Mouse (Mus musculus): Measurements from ENCODE around the gene Serinc3. TPM values are rescaled to one million over a fixed set of nuclear protein-coding genes. Genes with fewer than 3 reads are reported as not detected.
A peak's percentile ranks its signal among the peaks of the same experiment; 100 is the strongest.

The Serinc3 gene
- total and polyA plus RNA-seq, 3 experiments: 345 to 611 (median 467) TPM

- H3K27me3 ChIP-seq (replicated peaks): no peaks in the 10 kb centered on the region
- peak overlapping the region; percentile 97 for H3K4me2 ChIP-seq (ENCODE audit: insufficient read depth, low read depth, poor library complexity, severe bottlenecking)
- H3K27ac ChIP-seq (ENCODE audit: insufficient read depth, low read depth): peak overlapping the region; percentile 86
- peak; percentile 83 for DNase-seq (ENCODE audit: extremely low read depth)
- H3K4me1 ChIP-seq (ENCODE audit: control insufficient read depth in 1 of 2, insufficient read depth in 2 of 2): peaks cover 21 to 49% of the 10 kb centered on the region in 2 experiments
- peak overlapping the region; percentile 84 for H3K9ac ChIP-seq (ENCODE audit: insufficient read depth, low read depth)
- peaks cover 4% of the 10 kb centered on the region for H3K9me3 ChIP-seq (replicated peaks; ENCODE audit: low read length)
- peak overlapping the region; percentile 86 to 94 (median 88) for H3K4me3 ChIP-seq (replicated peaks in 1 of 3; ENCODE audit: low read depth in 2 of 3, low read length in 2 of 3, poor library complexity in 1 of 3)
- in situ Hi-C loops (cut with MboI; ENCODE audit: low pct_ligation_motif_present, low pct_unique_long_range_greater_than_20kb, low sequenced_read_pairs): no loop called here
- peaks cover 5 to 25% of the 10 kb centered on the region in 2 experiments for H3K36me3 ChIP-seq (replicated peaks in 1 of 2; ENCODE audit: control insufficient read depth in 1 of 2, insufficient read depth in 1 of 2, low read length in 1 of 2)
- dilution Hi-C loops (cut with MboI; ENCODE audit: extremely low pct_ligation_motif_present, extremely low pct_unique_long_range_greater_than_20kb, low sequenced_read_pairs): no loop called here
- peaks cover 59% of the 10 kb centered on the region for H3K79me2 ChIP-seq (replicated peaks; ENCODE audit: control insufficient read depth, extremely low read depth, insufficient read depth, poor library complexity, severe bottlenecking)
- 0 out of 2 replicates have a peak, but pooled peaks have one; percentile 67 for TF ChIP-seq TBP (conservative IDR thresholded peaks at IDR 0.05; ENCODE audit: low read depth, low read length)
- no peak for TF ChIP-seq IRF4 (IDR thresholded peaks at IDR 0.05; ENCODE audit: low read depth, low read length)
- TF ChIP-seq TCF12 (IDR thresholded peaks at IDR 0.05; ENCODE audit: low read depth, low read length): no peak
- no peak for TF ChIP-seq GABPA (IDR thresholded peaks at IDR 0.05; ENCODE audit: insufficient replicate concordance, low read depth, low read length)
- no peak for TF ChIP-seq UBTF (IDR thresholded peaks at IDR 0.05; ENCODE audit: low read depth, low read length)
- peak; percentile 61 for TF ChIP-seq POLR2A (IDR thresholded peaks at IDR 0.05; ENCODE audit: low read depth, low read length)
- no peak for TF ChIP-seq CHD2 (IDR thresholded peaks at IDR 0.05; ENCODE audit: low read length)
- 0 out of 2 replicates have a peak, but pooled peaks have one; percentile 11 for TF ChIP-seq NELFE (IDR thresholded peaks at IDR 0.05; ENCODE audit: low read depth, low read length)
- no peak for TF ChIP-seq KAT2A (IDR thresholded peaks at IDR 0.05; ENCODE audit: insufficient replicate concordance, low read length)
- no peak for TF ChIP-seq E2F4 (IDR thresholded peaks at IDR 0.05; ENCODE audit: insufficient replicate concordance, low read depth, low read length)
- no peak for TF ChIP-seq USF1 (IDR thresholded peaks at IDR 0.05; ENCODE audit: low read depth, low read length)
- TF ChIP-seq NRF1 (IDR thresholded peaks at IDR 0.05; ENCODE audit: low read depth, low read length): peak; percentile 91
- no peak for TF ChIP-seq MEF2A (IDR thresholded peaks at IDR 0.05; ENCODE audit: borderline replicate concordance, low read depth, low read length)
Measured at GRCm38 (mm10) chr2:163659431-163659830, 14.5 kb upstream of the Serinc3 start.

DNA sequence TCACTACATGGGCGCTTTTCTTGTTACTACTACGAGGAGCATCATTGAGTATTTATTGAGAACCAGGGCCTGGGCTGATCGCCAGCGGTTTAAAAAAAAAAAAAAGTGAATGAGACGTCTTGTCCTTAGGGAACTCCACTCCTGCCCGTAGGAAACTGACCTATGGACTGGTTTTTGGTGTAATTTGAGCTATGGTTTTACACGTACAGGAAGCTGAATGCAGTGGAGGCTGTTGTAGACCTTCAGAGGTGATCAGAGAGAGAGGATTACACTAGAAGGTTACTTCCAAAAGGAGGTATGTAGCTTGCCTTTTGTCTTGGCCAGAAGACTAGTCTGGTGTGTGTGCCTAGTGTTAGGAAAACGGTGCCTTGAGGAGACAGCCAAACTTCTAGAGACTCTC is 14.0 kb upstream of the Serinc3 start:
- peak overlapping the region; percentile 84 for H3K9ac ChIP-seq (ENCODE audit: insufficient read depth, low read depth)
- no peak for DNase-seq (ENCODE audit: extremely low read depth)
- peaks cover 16 to 44% of the 10 kb centered on the region in 2 experiments for H3K4me1 ChIP-seq (ENCODE audit: control insufficient read depth in 1 of 2, insufficient read depth in 2 of 2)
- H3K27me3 ChIP-seq (replicated peaks): no peaks in the 10 kb centered on the region
- peak overlapping the region; percentile 86 for H3K27ac ChIP-seq (ENCODE audit: insufficient read depth, low read depth)
- peak overlapping the region; percentile 86 to 94 (median 88) for H3K4me3 ChIP-seq (replicated peaks in 1 of 3; ENCODE audit: low read depth in 2 of 3, low read length in 2 of 3, poor library complexity in 1 of 3)
- dilution Hi-C loops (cut with MboI; ENCODE audit: extremely low pct_ligation_motif_present, extremely low pct_unique_long_range_greater_than_20kb, low sequenced_read_pairs): no loop called here
- in situ Hi-C loops (cut with MboI; ENCODE audit: low pct_ligation_motif_present, low pct_unique_long_range_greater_than_20kb, low sequenced_read_pairs): no loop called here
- TF ChIP-seq NRF1 (IDR thresholded peaks at IDR 0.05; ENCODE audit: low read depth, low read length): no peak
- peak; percentile 89 for TF ChIP-seq ZNF384 (IDR thresholded peaks at IDR 0.05; ENCODE audit: low read depth, low read length)
- TF ChIP-seq ETS1 (conservative IDR thresholded peaks at IDR 0.05; ENCODE audit: low read depth, low read length): no peak
- 0 out of 2 replicates have a peak, but pooled peaks have one; percentile 1 for TF ChIP-seq NELFE (IDR thresholded peaks at IDR 0.05; ENCODE audit: low read depth, low read length)
- TF ChIP-seq ZMIZ1 (IDR thresholded peaks at IDR 0.05; ENCODE audit: low read depth, low read length): peak; percentile 35; the same call in 1 of the 2 replicates
- peak overlapping the region; percentile 97 for H3K4me2 ChIP-seq (ENCODE audit: insufficient read depth, low read depth, poor library complexity, severe bottlenecking)
- peaks cover 54% of the 10 kb centered on the region for H3K79me2 ChIP-seq (replicated peaks; ENCODE audit: control insufficient read depth, extremely low read depth, insufficient read depth, poor library complexity, severe bottlenecking)
- peaks cover 4% of the 10 kb centered on the region for H3K9me3 ChIP-seq (replicated peaks; ENCODE audit: low read length)
- peaks cover under 1 to 20% of the 10 kb centered on the region in 2 experiments for H3K36me3 ChIP-seq (replicated peaks in 1 of 2; ENCODE audit: control insufficient read depth in 1 of 2, insufficient read depth in 1 of 2, low read length in 1 of 2)

All from CH12.LX (cell line).